Mouse (Mus musculus) urinary bladder, adult 18-20 months (tissue): Measurements from ENCODE around the gene Sgms1.
A peak's percentile ranks its signal among the peaks of the same experiment; 100 is the strongest.

ENCODE experiments used
- DNase-seq, 2 experiments: peaks; one replicate each; pipeline ENCODE4 v3.0.0; 2022; ENCODE audit warnings: low spot score in 2 of 2, mixed read lengths in 2 of 2

The Sgms1 gene

DNA sequence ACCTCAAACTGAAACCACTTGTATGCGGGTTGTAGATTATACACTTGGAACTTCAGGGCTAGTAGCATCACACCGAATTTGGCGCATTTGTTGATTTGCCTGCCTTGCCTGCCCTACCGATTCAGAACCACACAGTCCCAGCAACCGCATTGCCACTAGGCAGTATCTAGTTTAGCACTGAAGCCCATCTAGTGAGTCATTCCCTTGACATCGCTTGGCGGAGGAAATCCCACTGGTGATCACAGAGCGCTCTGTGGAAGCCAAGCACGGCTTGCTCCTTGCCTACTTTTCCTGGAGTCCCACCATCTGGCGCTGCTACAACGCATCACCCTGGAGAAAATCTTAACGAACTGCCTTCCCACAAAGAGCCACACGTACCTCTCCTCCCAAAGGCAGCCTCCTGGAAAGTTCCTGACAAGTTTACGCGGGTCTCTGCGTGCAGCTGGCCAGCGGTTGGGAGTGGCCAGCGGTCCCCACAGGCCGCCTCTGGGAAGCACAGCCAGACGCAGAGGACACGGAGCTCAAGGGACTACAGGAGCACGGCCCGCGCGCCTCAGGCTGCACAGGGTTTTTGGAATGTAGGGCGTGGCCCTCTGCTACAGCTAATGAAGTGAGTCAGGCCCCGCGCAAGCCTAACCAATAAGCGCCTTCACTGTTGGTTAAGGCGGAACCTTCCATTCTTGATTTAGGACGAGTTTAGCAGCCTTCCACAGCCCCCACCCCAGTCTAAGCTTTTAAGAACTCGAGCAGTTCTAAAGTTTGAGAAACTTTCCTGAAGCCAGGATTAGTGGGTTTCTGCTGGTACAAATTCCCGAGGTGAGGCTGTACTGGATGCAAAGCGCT is 178.8 kb downstream of the Sgms1 start:
- DNase-seq = peak; percentile 59 to 81

GRCm38 (mm10) chr19:32210099-32210449 is 179.4 kb downstream of the Sgms1 start:
- no peak for DNase-seq

DNA sequence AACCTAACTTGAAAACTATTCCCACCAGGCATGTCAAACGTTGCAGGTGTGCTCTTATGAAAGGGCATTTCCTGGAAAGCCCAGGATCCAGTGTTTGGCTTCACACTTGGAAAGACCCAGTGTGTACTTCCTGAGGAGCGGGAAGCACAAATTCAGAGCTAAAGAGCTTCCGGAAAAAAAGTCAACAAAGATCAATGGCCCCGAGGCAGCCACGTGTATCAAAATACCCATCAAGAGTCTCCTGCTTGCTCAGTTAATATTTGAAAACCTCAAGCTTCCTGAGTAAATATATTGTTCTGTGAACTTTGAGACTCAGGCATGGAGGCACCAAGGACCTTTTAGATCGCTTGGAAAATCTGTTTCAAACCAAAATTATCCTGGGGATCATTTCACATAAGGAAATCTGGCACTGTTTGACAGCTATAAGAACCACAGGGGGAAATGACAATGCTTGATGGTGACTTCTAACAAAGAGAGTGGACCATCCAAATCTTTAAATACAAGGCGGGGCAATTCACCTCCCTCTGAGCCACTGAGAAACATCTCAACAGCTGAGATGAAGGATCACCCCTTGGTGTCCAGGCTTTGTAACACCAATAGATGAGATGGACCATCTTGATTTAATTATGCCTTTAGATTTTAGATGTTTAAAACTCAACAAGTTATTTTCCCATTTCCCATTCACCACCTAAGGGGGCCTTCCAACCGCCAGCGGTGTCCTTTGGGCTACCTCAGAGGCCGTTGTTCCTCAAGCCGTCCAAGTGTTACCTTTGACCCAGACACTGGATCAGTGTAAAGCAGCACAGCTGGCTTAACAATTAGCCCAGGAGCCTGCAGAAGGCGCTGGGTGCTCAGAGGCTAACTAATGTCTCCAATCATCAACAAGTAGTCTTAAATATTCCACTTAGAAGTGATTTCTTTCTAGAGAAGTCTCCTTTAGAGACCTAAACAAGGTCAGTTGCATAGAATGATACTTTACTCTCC is 187.1 kb downstream of the Sgms1 start:
- no peak for DNase-seq

DNA sequence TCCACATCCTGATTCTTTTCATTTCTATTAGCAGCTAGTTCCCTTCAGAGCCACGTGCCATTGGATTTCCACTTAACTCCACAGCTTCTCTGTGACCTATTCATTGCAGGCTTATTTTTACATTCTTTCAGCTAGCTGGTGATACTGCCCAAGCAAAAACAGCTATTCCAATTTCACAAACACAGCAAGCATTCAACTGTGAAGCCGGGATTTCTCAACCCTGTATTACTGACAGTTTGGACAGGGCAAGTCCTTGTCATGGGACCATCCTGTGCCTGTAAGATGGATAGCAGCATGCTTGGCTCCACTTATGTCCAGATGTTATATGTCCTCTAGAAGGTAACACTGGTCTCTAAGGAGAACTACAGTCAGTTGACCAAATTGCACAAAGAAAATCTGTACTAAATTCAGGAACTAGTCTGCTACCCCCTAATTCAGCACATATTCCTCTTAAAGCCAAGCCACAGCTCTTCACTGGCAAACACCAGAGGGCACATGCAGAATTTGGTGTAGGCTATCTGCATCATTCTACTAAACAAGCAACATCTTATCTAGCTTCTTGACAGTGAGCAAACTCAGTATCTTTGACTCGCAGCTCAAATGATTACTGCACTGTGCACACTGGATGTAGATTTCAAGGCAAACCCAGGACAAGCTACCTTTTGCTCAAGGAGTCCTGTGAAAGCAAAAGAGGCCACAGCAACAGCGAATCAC is 189.5 kb downstream of the Sgms1 start:
- DNase-seq = no peak

GRCm38 (mm10) chr19:32199133-32199532 is 190.4 kb downstream of the Sgms1 start:
- no peak for DNase-seq

DNA sequence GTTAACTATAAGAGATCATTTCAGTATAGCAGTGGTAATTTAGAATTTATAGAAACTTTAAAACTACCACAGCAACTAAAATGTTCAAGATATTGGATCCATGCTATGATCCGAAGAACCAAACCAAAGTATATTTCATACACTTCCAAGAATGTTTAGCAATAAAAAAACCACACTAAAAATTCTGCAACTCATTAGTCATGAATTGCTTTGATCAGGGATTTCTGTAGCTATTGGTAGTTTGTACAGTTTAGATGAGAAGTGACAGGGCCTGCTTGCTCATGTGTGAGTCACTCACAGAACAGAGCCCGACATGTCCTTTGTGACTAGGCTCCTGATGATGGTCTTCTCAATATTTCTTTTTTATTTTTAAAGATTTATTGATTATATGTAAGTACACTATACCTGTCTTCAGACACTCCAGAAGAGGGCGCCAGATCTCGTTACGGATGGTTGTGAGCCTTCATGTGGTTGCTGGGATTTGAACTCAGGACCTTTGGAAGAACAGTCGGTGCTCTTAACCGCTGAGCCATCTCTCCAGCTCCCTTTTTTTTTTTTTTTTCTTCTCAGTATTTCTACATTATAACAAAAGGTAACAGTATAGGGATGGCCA is 190.9 kb downstream of the Sgms1 start:
- DNase-seq = no peak

DNA sequence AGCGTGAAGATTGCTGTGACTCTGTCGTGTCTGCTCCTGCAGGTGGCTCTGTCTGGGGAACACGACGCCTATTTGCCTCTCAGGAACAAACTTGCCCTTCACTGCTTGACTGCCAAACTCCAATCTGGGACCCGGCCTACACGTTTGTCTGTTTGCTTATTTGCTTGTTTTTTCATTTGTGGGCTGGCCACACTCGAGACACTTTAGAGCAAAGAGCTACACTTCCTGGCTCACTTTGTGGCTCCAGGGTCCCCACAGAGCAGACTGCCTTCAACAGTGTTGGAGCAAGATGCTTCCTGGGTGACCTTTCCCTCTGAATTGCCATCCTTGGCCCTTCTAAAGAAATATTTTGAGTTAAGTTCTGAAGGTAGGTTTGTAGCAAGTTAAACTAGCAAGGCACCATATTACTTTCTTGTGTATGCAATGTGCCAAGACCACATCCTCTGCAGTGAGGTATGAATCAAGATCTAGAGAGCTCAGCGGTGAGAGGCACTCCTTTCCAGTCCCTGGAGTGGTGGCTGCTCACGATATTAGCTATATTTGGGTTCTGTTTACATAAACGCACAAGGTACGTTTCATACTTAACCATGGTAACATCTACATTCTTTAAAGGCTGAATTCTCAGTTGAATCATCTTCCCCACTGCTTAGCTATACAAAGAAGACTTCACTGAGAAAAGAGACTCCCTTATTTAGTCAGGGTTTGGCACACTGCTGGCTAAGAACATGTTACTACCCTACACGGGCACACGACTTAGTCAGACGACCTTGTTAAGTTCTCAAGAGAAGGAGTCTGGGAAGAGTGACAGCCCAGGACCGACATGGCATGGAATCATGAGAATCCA is 192.3 kb downstream of the Sgms1 start:
- DNase-seq = no peak

GRCm38 (mm10) chr19:32196222-32196621 is 193.3 kb downstream of the Sgms1 start:
- DNase-seq = peak in 1 of 2 experiments; percentile 48

DNA sequence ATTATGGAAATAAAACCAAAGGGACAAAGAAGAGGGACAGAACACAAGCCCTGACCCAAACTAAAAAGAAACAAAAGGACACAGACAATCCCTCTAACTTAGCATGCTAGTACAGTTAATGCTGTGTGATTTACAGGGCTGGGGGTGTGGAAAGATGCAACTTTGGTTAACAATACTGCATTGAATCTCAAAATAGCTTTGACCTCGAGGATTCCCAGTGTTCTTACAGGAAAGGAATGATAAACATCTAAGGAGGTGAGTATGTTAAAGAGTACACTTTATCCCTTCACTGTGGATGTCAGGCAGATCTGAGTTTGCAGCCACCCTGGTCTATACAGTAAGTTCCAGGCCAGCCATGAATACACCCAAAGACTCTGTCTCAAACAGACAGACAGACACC is 194.7 kb downstream of the Sgms1 start:
- DNase-seq = no peak

DNA sequence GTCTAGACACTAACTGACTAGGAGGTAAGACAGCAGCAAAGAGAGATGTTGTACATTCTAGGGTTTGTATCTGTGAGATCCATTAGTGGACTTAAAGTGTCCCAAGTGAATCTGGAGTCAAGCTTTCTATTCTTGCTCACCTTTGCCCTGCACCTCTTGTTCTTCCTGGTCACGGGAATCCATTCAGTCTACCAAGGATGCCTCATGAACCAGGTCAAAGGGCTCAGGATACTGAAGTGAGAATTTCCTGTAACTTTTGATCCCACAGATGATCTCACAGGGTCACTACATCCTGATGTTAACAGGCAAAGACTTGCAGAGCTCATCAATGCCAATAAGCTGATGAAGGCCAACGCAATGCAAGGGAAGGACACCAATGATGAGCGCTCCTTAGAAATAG is 195.4 kb downstream of the Sgms1 start:
- DNase-seq = no peak

DNA sequence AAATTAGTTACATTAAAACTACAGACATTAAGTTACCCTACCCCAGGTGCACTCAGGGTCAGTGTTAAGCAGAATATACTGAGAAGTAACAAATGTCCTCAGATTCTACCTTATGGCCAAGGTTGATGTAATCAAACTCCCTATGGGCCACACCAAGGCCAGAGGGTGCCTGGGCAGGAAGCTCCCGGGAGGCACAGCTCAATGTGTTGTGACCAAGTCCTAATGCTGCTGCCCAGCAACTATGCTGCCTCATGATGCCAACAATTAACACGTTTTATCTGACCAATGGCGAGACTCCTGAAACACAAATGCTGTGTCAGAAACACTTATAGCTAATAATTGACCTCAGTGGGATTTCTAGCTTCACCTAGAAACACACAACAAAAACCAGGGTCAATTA is 197.9 kb downstream of the Sgms1 start:
- no peak for DNase-seq

- no peak for DNase-seq
These were observed 199.6 kb downstream of the Sgms1 start for GRCm38 (mm10) chr19:32189961-32190360.

GRCm38 (mm10) chr19:32189036-32189436 is 200.5 kb downstream of the Sgms1 start:
- DNase-seq = no peak

DNA sequence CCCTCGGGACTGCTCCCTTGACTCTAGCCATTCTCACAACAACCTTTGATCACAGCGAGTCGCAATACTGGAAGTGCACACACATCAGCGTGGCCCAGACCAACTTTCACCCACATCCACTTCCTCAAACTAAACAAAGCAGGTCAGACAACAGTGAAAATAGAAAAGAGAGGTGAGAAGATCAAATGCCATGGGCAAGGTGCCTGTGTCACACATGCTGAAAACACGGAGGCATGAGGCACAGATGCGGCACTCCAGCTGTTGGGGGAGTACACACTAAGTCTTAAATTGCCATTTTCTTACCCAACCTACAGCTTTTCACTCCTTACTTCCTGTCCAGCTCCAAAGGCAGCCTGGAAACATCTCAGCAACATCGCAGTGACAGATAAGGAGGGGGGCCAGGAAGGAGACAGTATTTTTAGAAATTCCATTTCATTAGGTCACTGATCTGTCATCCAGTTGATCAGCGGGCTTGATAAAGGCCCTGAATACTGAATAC is 202.9 kb downstream of the Sgms1 start:
- DNase-seq = no peak

GRCm38 (mm10) chr19:32183005-32183404 is 206.5 kb downstream of the Sgms1 start:
- DNase-seq = no peak

GRCm38 (mm10) chr19:32182471-32182870 is 207.0 kb downstream of the Sgms1 start:
- no peak for DNase-seq

DNA sequence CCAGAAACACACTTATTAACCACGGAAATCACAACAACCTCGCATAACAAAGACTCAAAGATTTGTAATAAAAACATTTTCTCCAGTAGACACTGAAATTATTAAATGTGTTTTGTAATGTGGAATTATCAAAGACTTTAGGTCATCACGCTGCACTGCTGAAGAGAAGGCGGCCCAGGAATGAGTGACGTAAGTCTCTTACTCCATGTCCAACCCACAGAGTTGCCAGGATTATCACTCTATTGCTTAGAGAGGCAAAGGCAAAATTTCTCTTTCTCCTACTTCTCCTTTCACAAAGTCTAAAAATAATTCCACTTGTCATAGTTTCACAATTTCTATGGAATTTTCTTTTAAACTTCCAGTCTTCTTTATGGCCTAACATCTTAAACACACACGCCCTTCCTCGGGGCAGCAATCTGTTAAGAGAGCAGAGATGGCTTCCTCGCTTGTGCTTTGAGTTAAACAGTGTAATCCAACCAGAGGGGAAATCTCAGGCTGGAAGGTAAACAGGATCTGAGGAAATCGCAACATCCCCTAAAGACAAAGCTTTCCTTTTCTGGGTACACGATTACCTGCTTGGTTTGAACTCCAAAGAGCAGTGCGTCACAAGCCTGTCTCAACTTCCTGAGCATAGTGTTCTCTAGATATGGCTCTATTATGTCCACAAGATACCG is 207.7 kb downstream of the Sgms1 start:
- DNase-seq = no peak

- no peak for DNase-seq
These were observed 208.5 kb downstream of the Sgms1 start for GRCm38 (mm10) chr19:32180756-32181674.

DNA sequence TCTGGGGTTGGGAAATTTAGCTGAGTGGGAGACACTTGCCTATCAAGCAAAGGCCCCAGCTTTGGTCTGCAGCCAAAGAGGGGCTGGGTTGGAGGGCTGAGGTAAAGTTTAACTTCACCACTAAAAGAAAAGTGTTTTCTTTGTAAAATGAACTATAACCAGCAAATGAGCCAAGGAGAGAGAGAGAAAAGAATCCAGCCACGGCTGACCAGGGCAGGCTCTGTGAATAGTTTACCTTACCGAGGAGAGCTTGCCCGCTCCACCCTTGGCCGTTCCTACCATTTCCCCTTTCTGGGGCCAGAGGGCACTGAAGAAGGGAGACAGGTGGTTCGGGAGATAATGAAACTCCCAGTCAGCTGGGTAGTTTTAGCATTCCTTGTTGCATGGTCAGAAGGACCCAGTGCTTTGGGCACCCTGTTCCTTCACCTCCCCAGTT is 209.5 kb downstream of the Sgms1 start:
- no peak for DNase-seq
